Mouse (Mus musculus) cortical plate, adult 2 months (tissue): Measurements from ENCODE around the gene Cbfa2t3.

Source experiments
- CTCF ChIP-seq: fragments of 200-500 bp; IDR thresholded peaks from 2 replicates; pipeline ENCODE4 v1.5.1; 2011; ENCODE audit warnings: mild to moderate bottlenecking, control low read depth, low read length; ENCODE audit not compliant: insufficient read depth; ENCODE audit errors: extremely low read depth
- POLR2A ChIP-seq: fragments of 200-500 bp; IDR thresholded peaks from 2 replicates; pipeline ENCODE4 v1.6.1; 2011; ENCODE audit warnings: mild to moderate bottlenecking, low read length, control low read depth; ENCODE audit not compliant: insufficient read depth; ENCODE audit errors: extremely low read depth

- TF ChIP-seq POLR2A = no peak
- TF ChIP-seq CTCF = no peak
These were observed 1.3 kb downstream of the Cbfa2t3 start for GRCm38 (mm10) chr8:122697586-122697985.
